Mouse (Mus musculus): ENCODE measurements at regions not wholly inside any gene's neighbourhood (a gene's known extent, or its start where the extent isn't known, plus 50 kb on each side); places are given as distances from the start of the nearest gene placed in this dataset.

- H3K4me1 ChIP-seq (replicated peaks), result no peaks in the 10 kb centered on the region; the same call in 1 of the 2 replicates
- no peak overlapping the region for H3K4me2 ChIP-seq
- H3K9ac ChIP-seq, result no peak overlapping the region
- no peaks in the 10 kb centered on the region for H3K27me3 ChIP-seq
- no peaks in the 10 kb centered on the region for H3K9me3 ChIP-seq
- H3K4me3 ChIP-seq, result no peak overlapping the region
- no peak for ATAC-seq (ENCODE audit: low FRiP score, low read depth)
- H3K27ac ChIP-seq (replicated peaks), result no peak overlapping the region
- H3K36me3 ChIP-seq, result no peaks in the 10 kb centered on the region
- WGBS, result 84% methylated on average over 3 of the region's 3 CpGs
Observed at GRCm38 (mm10) chr1:90505599-90505998, 97.2 kb upstream of the Cops8 start.

GRCm38 (mm10) chr1:90506582-90506981, 96.2 kb upstream of the Cops8 start:
- Histone ChIP-seq H3K9ac (no peak overlapping the region), H3K27ac (replicated peaks) (no peak overlapping the region), H3K4me1 (replicated peaks) (no peaks in the 10 kb centered on the region; the same call in 1 of the 2 replicates), H3K9me3 (no peaks in the 10 kb centered on the region), H3K4me2 (no peak overlapping the region), H3K27me3 (no peaks in the 10 kb centered on the region), H3K36me3 (no peaks in the 10 kb centered on the region), H3K4me3 (no peak overlapping the region)
- ATAC-seq (ENCODE audit: low FRiP score, low read depth), result no peak
- 67% methylated on average over 9 of the region's 9 CpGs for WGBS

GRCm38 (mm10) chr1:90509371-90509770, 93.4 kb upstream of the Cops8 start:
- no peak for ATAC-seq (ENCODE audit: low FRiP score, low read depth)
- no peaks in the 10 kb centered on the region for H3K27me3 ChIP-seq
- WGBS, result 86% methylated on average over 7 of the region's 7 CpGs

GRCm38 (mm10) chr1:90513442-90514070, 89.2 kb upstream of the Cops8 start:
- WGBS, result 84% methylated on average over 4 of the region's 4 CpGs
- no peak for ATAC-seq (ENCODE audit: low FRiP score, low read depth)
- H3K27ac ChIP-seq (replicated peaks), result no peak overlapping the region

More at GRCm38 (mm10) chr1:90509371-90509770, 93.4 kb upstream of the Cops8 start:
- H3K27ac ChIP-seq (replicated peaks), result no peak overlapping the region
- no peak overlapping the region for H3K4me3 ChIP-seq
- H3K4me2 ChIP-seq, result no peak overlapping the region
- H3K9me3 ChIP-seq, result no peaks in the 10 kb centered on the region
- no peak overlapping the region for H3K9ac ChIP-seq
- no peaks in the 10 kb centered on the region for H3K36me3 ChIP-seq
- H3K4me1 ChIP-seq (replicated peaks), result no peaks in the 10 kb centered on the region; the same call in 1 of the 2 replicates

GRCm38 (mm10) chr1:90514176-90514575, 88.6 kb upstream of the Cops8 start:
- H3K4me3 ChIP-seq, result no peak overlapping the region
- no peak overlapping the region for H3K9ac ChIP-seq
- ATAC-seq (ENCODE audit: low FRiP score, low read depth), result no peak
- H3K36me3 ChIP-seq, result no peaks in the 10 kb centered on the region
- H3K27me3 ChIP-seq, result no peaks in the 10 kb centered on the region
- no peak overlapping the region for H3K27ac ChIP-seq (replicated peaks)
- H3K4me2 ChIP-seq, result no peak overlapping the region
- no peaks in the 10 kb centered on the region for H3K9me3 ChIP-seq
- WGBS, result 70% methylated on average over 7 of the region's 7 CpGs
- H3K4me1 ChIP-seq (replicated peaks), result 0 out of 2 replicates have a peak, but pooled peaks cover 4% of the 10 kb centered on the region

More at GRCm38 (mm10) chr1:90513442-90514070, 89.2 kb upstream of the Cops8 start:
- Histone ChIP-seq H3K9ac (no peak overlapping the region), H3K27me3 (no peaks in the 10 kb centered on the region), H3K4me3 (no peak overlapping the region), H3K36me3 (no peaks in the 10 kb centered on the region), H3K4me2 (no peak overlapping the region), H3K9me3 (no peaks in the 10 kb centered on the region), H3K4me1 (replicated peaks) (0 out of 2 replicates have a peak, but pooled peaks cover 3% of the 10 kb centered on the region)

GRCm38 (mm10) chr1:90518584-90519265, 84.1 kb upstream of the Cops8 start:
- Histone ChIP-seq H3K4me3 (no peak overlapping the region), H3K36me3 (no peaks in the 10 kb centered on the region), H3K27me3 (no peaks in the 10 kb centered on the region), H3K4me1 (replicated peaks) (0 out of 2 replicates have a peak, but pooled peaks cover 4% of the 10 kb centered on the region), H3K9me3 (no peaks in the 10 kb centered on the region), H3K9ac (no peak overlapping the region), H3K27ac (replicated peaks) (no peak overlapping the region), H3K4me2 (no peak overlapping the region)
- WGBS, result 42% methylated on average over 9 of the region's 9 CpGs
- no peak for ATAC-seq (ENCODE audit: low FRiP score, low read depth)

GRCm38 (mm10) chr1:90519284-90520275, 83.2 kb upstream of the Cops8 start:
- Histone ChIP-seq H3K4me3 (no peak overlapping the region), H3K27me3 (no peaks in the 10 kb centered on the region), H3K36me3 (no peaks in the 10 kb centered on the region), H3K4me2 (no peak overlapping the region), H3K9me3 (no peaks in the 10 kb centered on the region), H3K9ac (no peak overlapping the region), H3K4me1 (replicated peaks) (0 out of 2 replicates have a peak, but pooled peaks cover 4% of the 10 kb centered on the region), H3K27ac (replicated peaks) (no peak overlapping the region)
- no peak for ATAC-seq (ENCODE audit: low FRiP score, low read depth)
- 75% methylated on average over 12 of the region's 12 CpGs for WGBS

GRCm38 (mm10) chr1:90522294-90522693, 80.5 kb upstream of the Cops8 start:
- no peaks in the 10 kb centered on the region for H3K36me3 ChIP-seq
- no peak for ATAC-seq (ENCODE audit: low FRiP score, low read depth)
- no peaks in the 10 kb centered on the region for H3K27me3 ChIP-seq
- WGBS, result 87% methylated on average over 8 of the region's 8 CpGs
- no peak overlapping the region for H3K9ac ChIP-seq
- no peaks in the 10 kb centered on the region for H3K9me3 ChIP-seq
- H3K4me3 ChIP-seq, result no peak overlapping the region
- no peak overlapping the region for H3K4me2 ChIP-seq
- no peak overlapping the region for H3K27ac ChIP-seq (replicated peaks)
- H3K4me1 ChIP-seq (replicated peaks), result 0 out of 2 replicates have a peak, but pooled peaks cover 4% of the 10 kb centered on the region

- Histone ChIP-seq H3K9me3 (no peaks in the 10 kb centered on the region), H3K36me3 (no peaks in the 10 kb centered on the region), H3K27me3 (no peaks in the 10 kb centered on the region), H3K4me3 (no peak overlapping the region), H3K27ac (replicated peaks) (no peak overlapping the region), H3K4me1 (replicated peaks) (no peaks in the 10 kb centered on the region), H3K9ac (no peak overlapping the region), H3K4me2 (no peak overlapping the region)
- ATAC-seq (ENCODE audit: low FRiP score, low read depth), result no peak
- WGBS, result 40% methylated on average over 3 of the region's 3 CpGs
Observed at GRCm38 (mm10) chr1:90524641-90525220, 78.0 kb upstream of the Cops8 start.

GRCm38 (mm10) chr1:90526311-90526710, 76.5 kb upstream of the Cops8 start:
- Histone ChIP-seq H3K4me3 (no peak overlapping the region), H3K9me3 (no peaks in the 10 kb centered on the region), H3K27ac (replicated peaks) (no peak overlapping the region), H3K9ac (no peak overlapping the region), H3K4me2 (no peak overlapping the region), H3K27me3 (no peaks in the 10 kb centered on the region), H3K4me1 (replicated peaks) (no peaks in the 10 kb centered on the region), H3K36me3 (no peaks in the 10 kb centered on the region)
- WGBS, result 70% methylated on average over 7 of the region's 7 CpGs
- no peak for ATAC-seq (ENCODE audit: low FRiP score, low read depth)

GRCm38 (mm10) chr1:90527947-90528717, 74.6 kb upstream of the Cops8 start:
- ATAC-seq (ENCODE audit: low FRiP score, low read depth), result no peak
- Histone ChIP-seq H3K4me1 (replicated peaks) (no peaks in the 10 kb centered on the region), H3K27ac (replicated peaks) (no peak overlapping the region), H3K9ac (no peak overlapping the region), H3K27me3 (no peaks in the 10 kb centered on the region), H3K36me3 (no peaks in the 10 kb centered on the region), H3K9me3 (no peaks in the 10 kb centered on the region), H3K4me2 (no peak overlapping the region), H3K4me3 (no peak overlapping the region)
- 81% methylated on average over 11 of the region's 11 CpGs for WGBS
